Mouse (Mus musculus): Measurements from ENCODE around the gene Pum2.

- TF ChIP-seq CTCF (IDR thresholded peaks at IDR 0.05; ENCODE audit: insufficient read depth, low read depth, low read length) = no peak
- no peak for TF ChIP-seq POLR2A (IDR thresholded peaks at IDR 0.05; ENCODE audit: insufficient read depth, low read depth, low read length)
These were observed 114.5 kb downstream of the Pum2 start for GRCm38 (mm10) chr12:8788469-8788868.
